Mouse (Mus musculus): ENCODE results near the gene Rnf212.
"Not testable (repeated sequence)": the region's sequence is repeated elsewhere in the genome, so short reads cannot be mapped to it uniquely, and the experiment has no call there.

The Rnf212 gene

DNA sequence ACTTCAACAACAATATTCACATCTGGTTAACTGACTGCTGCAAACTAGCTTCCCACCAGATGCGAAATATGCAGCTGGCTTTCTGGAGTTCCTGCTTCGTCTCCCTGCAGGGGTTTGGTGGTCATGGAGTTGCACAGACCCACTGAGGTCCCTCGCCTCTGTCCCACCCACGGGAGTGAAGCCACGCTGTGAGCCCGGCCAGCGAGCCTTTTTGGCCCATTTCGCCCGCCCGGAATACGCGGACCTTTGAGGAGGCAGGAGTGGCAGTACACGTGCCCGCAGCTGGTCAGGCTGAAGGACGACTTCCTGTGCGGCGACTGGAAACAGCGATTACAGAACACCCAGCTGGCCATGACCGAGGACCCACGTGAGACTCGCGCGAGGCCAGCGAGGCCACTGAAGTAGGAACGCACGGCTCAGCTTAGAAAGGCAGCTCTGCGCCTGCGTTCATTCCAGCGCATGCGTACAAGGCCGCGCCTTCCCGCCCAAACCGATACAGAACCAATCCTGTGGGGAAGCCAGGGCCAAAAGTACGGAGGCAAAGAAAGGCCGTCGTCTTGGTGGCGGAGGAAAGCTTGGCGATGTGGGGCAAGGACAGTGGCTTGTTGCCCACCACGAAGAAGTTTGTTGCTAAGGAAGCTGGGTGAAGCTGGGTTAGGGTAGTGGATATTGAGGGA is at the start of gene Rnf212:
Gene Rnf212, minus strand, starts transcription at position 353 of the 677 bp plus-strand sequence.
- in situ Hi-C loops (cut with MseI, MboI): no loop called here

DNA sequence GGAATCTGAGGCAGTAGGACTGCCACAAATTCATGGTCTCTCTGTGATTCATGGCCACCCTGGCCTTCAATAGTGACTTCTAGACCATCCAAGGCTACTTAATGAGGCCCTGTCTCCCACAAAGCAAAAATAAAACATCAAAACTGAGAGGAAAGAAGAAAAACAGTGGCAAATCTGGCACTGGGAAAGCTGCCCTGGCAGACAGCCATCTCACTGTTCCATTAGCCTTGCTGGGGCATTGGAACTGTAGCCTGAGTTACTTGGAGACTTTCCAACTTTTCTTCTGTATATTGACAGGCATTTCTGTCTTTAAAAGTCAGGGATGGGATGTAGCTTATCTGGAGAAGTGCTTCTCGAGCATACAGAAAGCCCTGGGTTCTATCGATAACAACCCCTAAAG is 48.5 kb upstream of the Rnf212 start:
- in situ Hi-C loops (cut with MseI, MboI): no loop called here

DNA sequence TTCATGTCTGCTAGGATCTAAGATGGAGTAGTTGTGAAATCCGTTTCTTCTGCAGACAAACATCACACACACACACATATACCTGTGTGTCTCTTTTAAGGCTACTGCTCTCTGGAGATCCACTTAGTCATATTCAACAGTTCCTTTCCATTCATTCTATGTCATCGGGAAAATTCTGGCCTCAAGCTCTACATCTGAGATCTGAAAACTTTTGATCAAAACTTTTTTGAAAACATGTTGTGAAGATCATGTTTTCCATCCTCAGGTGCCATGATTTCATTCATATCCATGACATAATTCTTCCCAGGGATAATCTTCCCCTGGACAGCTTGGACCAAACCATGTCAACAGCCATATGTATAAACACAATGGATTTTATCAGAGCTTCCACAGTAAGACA is 34.0 kb upstream of the Rnf212 start, which contains the start of gene Vmn2r8:
Gene Vmn2r8, minus strand, starts transcription at position 101 of the 400 bp plus-strand sequence.
- in situ Hi-C loops (cut with MseI, MboI): not testable (repeated sequence)

DNA sequence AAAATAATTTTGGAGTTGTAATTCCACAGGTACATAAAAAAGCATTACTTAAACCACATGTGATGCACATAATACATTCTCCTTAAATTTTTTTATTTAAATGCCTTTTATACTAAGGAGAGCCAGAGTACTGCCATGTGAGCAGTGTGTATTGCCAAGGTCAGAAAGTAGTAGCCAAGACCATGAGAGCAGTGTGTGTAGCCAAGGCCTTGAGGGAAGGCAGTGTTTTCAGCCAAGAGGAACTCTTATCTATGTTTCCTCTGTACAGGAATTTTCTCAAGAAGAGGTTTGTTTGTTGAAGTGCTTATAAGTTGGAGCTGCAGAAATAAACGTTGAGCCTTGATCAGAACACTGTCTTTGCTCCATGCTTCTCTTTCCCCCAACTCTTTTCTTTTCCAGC is 28.9 kb upstream of the Rnf212 start:
- in situ Hi-C loops (cut with MseI, MboI): no loop called here

DNA sequence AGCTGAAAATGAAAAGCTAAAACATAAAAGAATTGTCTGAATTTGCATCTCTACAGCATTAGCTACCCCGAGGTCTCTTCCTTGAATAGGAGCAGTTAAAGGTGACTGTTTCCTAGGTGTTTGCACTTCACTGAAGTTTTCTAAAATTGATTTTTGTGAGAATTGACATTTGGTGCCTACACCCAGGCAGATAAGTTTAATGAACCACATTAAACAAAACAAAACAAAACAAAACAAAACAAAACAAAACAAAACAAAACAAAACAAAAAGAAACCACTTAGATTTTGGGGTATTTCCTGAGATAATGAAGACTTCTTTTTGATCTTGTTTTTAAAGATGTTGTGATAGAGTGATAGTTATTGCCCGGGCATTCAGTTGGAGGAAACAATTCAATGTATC is 20.5 kb upstream of the Rnf212 start, which contains the start of gene Tmed11:
Gene Tmed11, minus strand, starts transcription at position 101 of the 400 bp plus-strand sequence.
- in situ Hi-C loops (cut with MseI, MboI): not testable (repeated sequence)

DNA sequence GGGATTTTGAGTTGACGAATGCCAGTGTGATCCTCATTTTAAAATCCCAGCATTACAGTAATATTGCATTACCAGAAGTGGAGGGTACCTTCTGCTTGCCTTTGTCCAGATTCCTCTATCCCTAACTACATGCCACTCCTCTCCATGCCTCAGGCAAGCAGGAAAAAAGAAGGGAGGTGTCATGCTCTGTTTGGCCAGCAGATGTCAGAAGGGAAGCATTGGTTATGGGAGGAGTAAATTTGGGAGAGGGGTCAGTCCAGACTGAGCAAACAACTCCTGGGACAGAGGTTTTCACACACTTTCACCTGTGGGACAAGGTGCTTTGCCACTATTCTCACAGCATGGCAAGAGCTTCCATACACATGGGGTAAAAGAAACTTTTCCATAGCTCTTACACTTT is 15.6 kb upstream of the Rnf212 start:
- in situ Hi-C loops (cut with MseI, MboI): not testable (repeated sequence)

DNA sequence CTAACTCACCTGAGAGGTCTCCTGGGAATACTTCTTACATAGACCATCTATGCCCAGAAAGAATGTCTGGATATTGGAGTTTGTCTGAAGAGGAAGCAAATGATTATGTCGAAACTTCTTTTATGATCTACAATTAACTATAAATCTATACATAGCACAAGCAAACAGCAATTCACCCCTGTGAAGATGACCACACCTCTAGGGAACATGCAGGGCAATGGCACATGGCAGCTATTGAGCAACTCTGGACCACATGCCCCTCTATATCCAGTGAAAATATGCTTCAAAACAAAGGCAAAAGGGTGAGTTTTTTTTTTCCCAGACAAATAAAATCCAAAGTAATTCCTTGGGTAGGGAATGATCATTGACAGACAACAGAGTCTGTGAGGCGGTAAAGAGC is 14.8 kb downstream of the Rnf212 start:
- in situ Hi-C loops (cut with MseI, MboI): no loop called here

DNA sequence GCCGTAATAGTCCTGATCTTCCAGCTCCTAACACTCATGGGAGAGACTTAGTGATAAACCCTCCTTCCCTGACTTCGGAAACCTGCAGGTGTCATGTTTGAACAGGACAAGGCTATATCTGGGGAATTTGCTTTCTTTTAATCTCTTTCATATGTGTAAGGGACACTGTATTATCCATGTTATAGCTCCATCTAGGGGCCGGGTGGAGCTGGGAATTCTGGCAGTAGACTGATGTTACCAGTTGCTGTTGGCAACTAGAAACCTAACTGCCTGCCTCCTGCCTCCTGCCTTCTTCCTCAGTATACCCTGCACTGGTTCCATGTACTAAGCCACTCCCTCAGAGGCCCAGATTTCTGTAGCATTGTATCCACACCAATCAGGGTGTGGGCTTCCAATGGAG is 16.4 kb downstream of the Rnf212 start:
- in situ Hi-C loops (cut with MseI, MboI): no loop called here

DNA sequence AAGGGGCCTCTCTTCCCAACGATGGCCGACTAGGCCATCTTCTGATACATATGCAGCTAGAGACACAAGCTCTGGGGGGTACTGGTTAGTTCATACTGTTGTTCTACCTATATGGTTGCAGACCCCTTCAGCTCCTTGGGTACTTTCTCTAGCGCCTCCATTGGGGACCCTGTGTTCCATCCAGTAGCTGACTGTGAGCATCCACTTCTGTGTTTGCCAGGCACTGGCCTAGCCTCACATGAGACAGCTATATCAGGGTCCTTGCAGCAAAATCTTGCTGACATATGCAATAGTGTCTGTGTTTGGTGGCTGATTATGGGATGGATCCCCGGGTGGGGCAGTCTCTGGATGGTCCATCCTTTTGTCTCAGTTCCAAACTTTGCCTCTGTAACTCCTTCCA is 23.5 kb downstream of the Rnf212 start:
- in situ Hi-C loops (cut with MseI, MboI): not testable (repeated sequence)

DNA sequence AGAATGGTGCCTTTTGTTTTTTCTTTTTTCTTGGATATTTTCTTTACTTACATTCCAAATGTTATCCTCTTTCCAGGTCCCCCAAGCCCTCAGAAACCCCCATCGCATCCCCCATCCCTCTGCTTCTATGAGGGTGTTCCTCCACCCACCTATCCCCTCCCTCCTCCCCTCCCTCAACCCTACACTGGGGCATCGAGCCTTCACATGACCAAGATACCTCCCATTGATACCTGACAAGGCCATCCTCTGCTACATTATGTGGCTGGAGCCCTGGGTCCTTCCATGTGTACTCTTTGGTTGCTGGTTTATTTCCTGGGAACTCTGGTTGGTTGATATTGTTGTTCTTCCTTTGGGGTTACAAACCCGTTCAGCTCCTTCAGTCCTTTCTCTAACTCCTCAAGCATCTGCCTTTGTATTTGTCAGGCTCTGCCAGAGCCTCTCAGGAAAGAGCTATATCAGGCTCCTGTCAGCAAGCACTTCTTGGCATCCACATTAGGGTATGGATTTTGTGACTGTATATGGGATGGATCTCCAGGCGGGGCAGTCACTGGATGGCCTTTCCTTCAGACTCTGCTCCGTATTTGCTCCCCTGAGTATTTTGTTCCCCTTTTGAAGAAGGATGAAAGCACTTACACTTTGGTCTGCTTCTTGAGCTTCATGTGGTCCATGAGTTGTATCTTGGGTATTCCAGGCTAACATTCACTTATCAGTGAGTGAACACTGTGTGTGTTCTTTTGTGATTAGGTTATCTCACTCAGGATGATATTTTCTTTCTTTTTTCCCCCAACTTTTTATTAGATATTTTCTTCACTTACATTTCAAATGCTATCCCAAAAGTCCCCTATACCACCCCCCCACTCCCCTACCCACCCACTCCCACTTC is 24.2 kb downstream of the Rnf212 start:
- in situ Hi-C loops (cut with MseI, MboI): no loop called here

DNA sequence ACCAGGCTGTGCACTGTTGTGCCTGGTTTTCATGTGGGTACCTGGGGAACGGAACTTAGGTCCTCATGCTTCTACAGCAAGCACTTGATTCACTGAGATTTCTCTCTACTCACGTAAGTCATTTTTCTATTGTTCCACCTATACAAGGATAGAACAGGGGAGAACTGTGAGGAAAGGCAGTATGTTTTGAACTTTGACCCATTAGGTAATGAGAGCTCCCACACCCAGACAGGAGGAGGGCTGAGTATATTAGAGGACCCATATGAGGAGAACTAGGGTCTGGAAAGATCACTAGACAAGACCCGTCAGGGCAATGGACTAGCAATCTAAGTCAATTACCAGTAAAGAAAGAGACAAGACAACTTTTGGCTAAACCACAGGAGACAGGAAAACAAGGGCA is 30.2 kb downstream of the Rnf212 start:
- in situ Hi-C loops (cut with MseI, MboI): no loop called here

DNA sequence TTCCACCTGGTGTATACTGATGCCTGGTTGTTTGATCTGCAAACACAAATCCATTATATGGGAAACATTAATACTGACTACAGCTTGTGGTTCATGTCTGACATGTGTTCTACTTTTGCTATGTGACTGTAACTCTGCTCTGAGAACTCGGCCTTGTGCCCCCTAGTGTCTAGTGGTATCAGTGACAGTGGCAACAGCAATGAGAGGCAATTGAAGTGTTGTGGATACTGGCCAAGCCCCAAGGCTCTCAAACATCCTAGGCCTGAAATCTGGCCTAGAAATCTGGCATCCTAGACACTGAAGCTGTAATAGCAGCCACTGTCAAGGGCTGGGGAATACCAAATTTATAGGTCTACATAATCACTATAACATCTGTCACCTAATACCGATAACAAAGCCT is 30.9 kb downstream of the Rnf212 start:
- in situ Hi-C loops (cut with MseI, MboI): no loop called here

DNA sequence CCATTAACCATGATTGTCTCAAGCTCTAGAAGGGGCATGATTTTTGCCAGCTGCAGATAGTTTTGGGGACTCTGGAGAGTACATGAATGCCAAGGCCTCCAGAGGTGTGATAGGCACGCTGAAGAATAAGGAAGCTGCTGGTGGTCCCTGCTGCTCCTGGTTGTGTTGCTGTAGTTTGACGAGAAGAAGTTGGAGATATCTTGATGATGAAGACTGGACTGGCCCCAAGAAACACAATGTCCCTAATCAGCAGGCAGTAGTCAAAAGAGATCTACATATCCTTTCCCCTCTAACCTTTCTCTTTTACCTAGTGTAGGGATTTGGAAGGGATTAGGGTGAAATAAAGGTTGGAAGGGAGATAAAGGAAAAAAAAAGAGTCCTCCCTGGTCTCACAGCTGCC is 32.2 kb downstream of the Rnf212 start:
- in situ Hi-C loops (cut with MseI, MboI): no loop called here

DNA sequence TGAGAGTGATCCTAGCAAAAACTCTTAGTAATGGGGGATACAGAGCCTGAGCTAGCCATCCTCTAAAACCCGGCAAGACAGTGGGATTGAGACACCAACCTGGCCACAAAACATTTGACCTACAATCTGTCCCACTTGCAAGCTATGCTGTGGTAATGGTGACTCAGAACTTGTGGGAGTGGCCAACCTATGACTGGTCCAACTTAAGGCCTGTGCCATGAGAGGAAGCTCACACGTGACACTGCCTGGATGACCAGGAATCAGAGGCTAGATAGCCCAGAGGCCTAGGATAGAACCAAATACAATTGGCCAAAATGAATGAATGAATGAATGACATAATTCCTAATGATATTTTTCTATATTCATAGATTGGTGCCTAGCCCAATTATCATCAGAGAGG is 32.9 kb downstream of the Rnf212 start:
- in situ Hi-C loops (cut with MseI, MboI): no loop called here

DNA sequence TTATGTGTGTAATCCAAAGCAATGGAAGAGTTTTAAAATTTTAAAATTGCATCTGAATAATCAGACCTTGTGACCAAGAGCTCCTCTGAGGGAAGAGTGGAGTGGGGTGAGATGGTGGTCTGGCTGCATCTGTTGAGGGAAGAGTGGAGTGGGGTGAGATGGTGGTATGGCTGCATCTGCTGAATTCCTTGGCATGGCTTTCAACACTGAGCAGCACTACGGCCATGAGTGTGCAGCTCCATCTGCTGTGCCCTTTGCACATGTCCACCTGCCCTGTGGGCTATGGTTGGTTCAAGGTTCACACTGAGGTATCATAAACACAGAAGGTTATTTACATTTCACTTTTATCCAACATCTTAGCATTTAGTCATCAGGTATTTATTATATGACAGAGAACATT is 47.4 kb downstream of the Rnf212 start:
- in situ Hi-C loops (cut with MseI, MboI): no loop called here

DNA sequence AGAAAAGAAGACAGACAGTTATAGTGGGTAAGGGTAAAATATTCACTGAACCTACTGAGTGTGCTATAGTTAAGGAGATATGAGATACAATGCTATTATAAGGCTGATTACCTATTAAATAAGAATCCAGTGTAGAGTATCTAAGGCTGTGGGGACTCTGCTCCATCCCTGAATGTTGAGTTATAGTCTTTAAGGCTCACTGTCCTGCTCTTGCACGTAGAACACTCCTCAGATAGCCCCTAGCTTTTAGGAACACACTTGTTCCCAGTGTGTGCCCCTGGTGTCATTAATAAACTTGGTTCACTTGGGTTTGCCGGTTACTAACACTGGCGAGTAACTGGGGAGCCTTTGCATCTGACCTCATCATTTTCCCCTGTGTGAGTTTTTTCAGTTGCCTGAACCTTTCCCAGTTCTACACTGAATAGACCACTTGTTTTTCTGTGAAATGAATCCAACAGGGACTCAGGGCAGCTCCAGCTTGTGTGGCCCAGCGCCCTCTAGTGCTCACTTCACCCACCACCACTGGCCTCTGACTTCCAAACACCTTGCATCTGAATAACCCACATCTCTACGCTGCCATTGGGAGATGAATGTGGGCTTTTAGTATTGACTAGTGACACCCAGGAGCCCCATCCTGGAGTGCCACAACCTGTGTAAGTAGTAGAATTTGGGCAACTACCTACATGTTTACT is 48.1 kb downstream of the Rnf212 start:
- in situ Hi-C loops (cut with MseI, MboI): no loop called here

DNA sequence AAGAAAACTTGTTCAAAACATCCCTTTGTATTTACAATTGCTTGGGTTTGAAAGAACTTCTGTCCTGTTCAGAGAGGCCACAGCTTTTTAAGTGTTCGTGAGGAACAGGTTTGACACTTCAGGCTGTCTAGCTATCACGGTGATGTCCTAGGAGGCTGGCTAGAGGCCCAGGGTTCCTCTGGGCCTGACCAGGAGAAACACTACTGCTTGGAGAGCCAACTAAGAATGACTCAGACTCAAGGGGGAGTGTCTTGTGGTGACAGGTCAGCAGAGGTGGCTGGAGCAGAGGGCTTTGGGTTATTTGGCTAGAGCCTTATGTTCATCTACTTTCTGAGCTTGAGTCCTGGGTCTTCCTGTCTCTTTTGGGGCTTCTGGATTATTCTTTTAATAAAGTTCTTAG is 50.8 kb downstream of the Rnf212 start:
- in situ Hi-C loops (cut with MseI, MboI): no loop called here

DNA sequence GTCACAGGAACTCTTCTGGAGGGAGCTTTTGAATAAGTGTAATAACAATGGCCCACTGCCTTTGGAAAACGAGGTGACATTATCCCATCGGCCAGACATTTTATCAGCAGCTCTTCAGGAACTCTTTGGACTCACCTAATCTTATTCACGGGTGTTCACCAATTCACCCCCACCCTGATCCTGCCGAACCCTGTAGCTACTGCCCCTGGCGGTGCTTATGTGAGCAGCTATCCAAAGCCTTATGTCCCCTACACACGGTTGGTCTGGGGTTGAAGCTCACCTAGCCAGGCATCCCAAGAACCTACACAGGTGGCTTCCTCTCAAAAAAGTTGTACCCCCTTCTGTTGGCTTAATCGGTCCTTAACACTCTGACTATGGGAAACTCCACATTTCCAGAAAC is 55.0 kb downstream of the Rnf212 start:
- in situ Hi-C loops (cut with MseI, MboI): no loop called here

DNA sequence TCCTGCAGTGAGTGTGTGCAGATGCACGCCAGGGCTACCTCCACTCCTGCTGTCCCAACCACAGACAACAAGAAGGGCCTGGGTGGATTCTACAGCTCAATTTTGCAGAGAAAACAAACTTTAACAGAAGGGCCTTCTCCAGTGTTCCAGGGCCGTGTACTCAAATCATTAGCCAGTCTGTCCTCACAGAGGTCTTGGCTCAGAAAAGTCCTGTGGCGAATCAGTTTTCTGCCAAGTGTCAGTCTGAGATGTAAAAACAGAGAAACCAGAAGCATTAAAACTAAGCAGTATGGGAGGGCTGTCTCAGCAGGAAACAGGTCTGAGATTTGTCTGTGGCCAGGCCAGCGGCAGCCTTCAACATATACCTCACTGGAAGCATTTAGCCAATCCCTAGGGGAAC is 56.7 kb downstream of the Rnf212 start:
- in situ Hi-C loops (cut with MseI, MboI): no loop called here

DNA sequence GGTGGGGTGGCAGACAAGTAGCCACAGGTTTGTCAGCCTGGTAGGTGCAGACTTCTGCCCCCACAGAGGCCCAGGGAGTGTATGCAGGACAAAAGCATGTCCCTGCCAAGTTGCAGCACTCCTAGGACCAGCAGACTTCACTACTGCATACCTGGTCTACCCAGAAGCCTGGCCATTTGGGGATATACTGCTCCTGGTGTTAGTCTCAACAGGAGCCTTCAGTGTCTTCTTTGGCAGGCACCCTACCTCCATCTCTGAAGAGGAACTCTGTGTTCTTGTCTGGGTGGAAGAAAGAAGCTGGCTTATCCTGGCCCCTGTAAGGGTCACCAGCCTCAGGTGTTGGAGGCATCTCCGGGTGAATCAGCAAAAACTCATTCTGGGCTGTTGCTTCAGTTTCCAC is 58.8 kb downstream of the Rnf212 start:
- in situ Hi-C loops (cut with MseI, MboI): no loop called here

DNA sequence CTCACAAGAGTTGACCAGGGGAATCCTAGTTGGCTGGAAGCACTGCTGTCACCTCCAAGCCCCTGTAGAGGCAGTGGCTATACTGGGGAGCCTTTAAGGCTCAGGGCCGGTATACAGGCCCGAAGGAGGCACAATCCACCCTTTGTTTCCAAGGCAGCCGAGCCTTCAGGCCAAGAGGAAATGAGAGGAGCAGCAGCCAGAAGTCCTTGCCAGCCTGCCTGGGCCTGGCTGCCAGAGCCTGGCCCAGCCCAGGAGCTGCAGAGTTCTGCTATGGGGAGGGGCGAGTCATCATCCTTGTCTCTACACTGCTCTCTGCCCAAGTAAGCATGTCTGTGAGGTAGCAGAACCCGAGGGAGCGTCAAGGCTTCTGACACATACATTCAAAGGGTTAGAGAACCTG is 60.6 kb downstream of the Rnf212 start:
- in situ Hi-C loops (cut with MseI, MboI): no loop called here

DNA sequence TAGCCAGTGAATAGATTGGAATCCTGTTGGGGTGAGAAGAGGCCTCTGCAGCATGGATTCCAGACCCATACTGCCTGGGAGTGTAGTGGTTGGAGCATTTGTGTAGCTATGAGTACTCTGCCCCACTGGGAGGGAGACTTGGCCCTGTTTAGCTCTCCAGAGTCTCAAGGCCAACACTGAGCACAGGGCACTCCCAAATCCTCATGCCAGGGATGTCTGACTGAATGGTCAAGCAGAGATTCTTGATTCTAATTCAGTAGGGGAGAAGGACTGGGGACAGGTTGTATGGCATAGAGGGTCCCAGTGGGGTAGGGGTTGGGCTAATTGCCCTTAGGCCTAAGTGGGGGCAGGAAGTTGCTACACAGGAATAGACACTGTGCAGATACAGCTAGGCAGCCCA is 61.1 kb downstream of the Rnf212 start:
- in situ Hi-C loops (cut with MseI, MboI): no loop called here

Measured in mouse trophoblast stem cell (cell line).